Comparison of ENCODE assay signal across 37 mouse cellular contexts in genomic region chr7:141188733-141189132, GRCm38 (mm10). TPM values are rescaled to one million over a fixed set of nuclear protein-coding genes. Genes with fewer than 3 reads are reported as not detected.
"Had no signal": no experiment of that assay in that cellular context is flagged by ENCODE, and none has a peak within 500 bp of the region (broad histone marks: within the 10 kb centered on the region; RNA-seq: fewer than 3 reads in every experiment).

No protein-coding gene starts in this region.

- H3K4me3 ChIP-seq: left cerebral cortex, adult 2 months; limb, embryonic 10.5 days; limb, embryonic 12.5 days; limb, embryonic 13.5 days; limb, embryonic 15.5 days; liver, embryonic 12.5 days; liver, embryonic 15.5 days; lung, embryonic 15.5 days; megakaryocyte, embryonic 14.5 days; midbrain, embryonic 10.5 days; midbrain, embryonic 12.5 days; midbrain, embryonic 13.5 days; midbrain, embryonic 15.5 days; myocyte had no signal

- H3K9ac ChIP-seq: limb, embryonic 12.5 days; limb, embryonic 13.5 days; limb, embryonic 15.5 days; liver, embryonic 12.5 days; liver, embryonic 14.5 days; liver, embryonic 15.5 days; liver, postnatal 0 days; lung, embryonic 14.5 days; lung, embryonic 15.5 days; midbrain, embryonic 12.5 days; midbrain, embryonic 13.5 days; midbrain, embryonic 15.5 days had no signal

- DNase-seq: left cerebral cortex, postnatal 4 days; liver, postnatal 0 days; lung, adult 18-20 months; lung, adult 2 months; lung, embryonic 14.5 days; lung, postnatal 10 days; lung, postnatal 14 days; lung, postnatal 36 days; lung, postnatal 4 days; midbrain, embryonic 14.5 days had no signal

- H3K27ac ChIP-seq: left cerebral cortex, adult 2 months; limb, embryonic 10.5 days; limb, embryonic 12.5 days; limb, embryonic 13.5 days; limb, embryonic 15.5 days; liver, embryonic 14.5 days; liver, embryonic 15.5 days; lung, embryonic 15.5 days; macrophage; midbrain, embryonic 10.5 days; midbrain, embryonic 12.5 days; midbrain, embryonic 13.5 days; midbrain, embryonic 15.5 days had no signal

- H3K4me2 ChIP-seq: limb, embryonic 12.5 days; limb, embryonic 13.5 days; limb, embryonic 15.5 days; liver, embryonic 11.5 days; liver, embryonic 12.5 days; liver, embryonic 15.5 days; lung, embryonic 14.5 days; lung, embryonic 15.5 days; midbrain, embryonic 11.5 days; midbrain, embryonic 12.5 days; midbrain, embryonic 13.5 days; midbrain, embryonic 15.5 days had no signal

- H3K27me3 ChIP-seq: limb, embryonic 12.5 days; limb, embryonic 13.5 days; limb, embryonic 15.5 days; liver, embryonic 12.5 days; liver, embryonic 15.5 days; lung, embryonic 15.5 days; midbrain, embryonic 12.5 days; midbrain, embryonic 13.5 days; midbrain, embryonic 15.5 days had no signal

- H3K9me3 ChIP-seq: limb, embryonic 10.5 days; limb, embryonic 12.5 days; limb, embryonic 13.5 days; limb, embryonic 15.5 days; liver, embryonic 12.5 days; liver, embryonic 15.5 days; lung, embryonic 15.5 days; megakaryocyte, embryonic 14.5 days; midbrain, embryonic 10.5 days; midbrain, embryonic 12.5 days; midbrain, embryonic 13.5 days; midbrain, embryonic 15.5 days had no signal

- ATAC-seq: liver, embryonic 12.5 days; liver, postnatal 0 days; lung, postnatal 0 days; midbrain, embryonic 13.5 days; midbrain, embryonic 15.5 days; midbrain, embryonic 16.5 days had no signal

RNA-seq across cellular contexts. Expression of gene Lmntd2, which starts 25.1 kb away (rescaled TPM):
- total RNA-seq: left cerebral cortex, adult 2 months; left cerebral cortex, postnatal 10 days; left cerebral cortex, postnatal 14 days; left cerebral cortex, postnatal 25 days; left cerebral cortex, postnatal 36 days; megakaryocyte-erythroid progenitor cell, adult 5-6 weeks; midbrain, postnatal 0 days; monocyte, adult 5-6 weeks had no signal
- polyA plus RNA-seq: macrophage had no signal
